Mouse (Mus musculus) left cerebral cortex, postnatal 10 days (tissue): ENCODE results near the gene Rasgef1a. TPM values are rescaled to one million over a fixed set of nuclear protein-coding genes. Genes with fewer than 3 reads are reported as not detected.
A peak's percentile ranks its signal among the peaks of the same experiment; 100 is the strongest.

Experiments used
- DNase-seq, 2 experiments: peaks; one replicate each; pipeline ENCODE4 v3.0.0; 2021 to 2022; ENCODE audit warnings: low spot score in 2 of 2, mixed read lengths in 1 of 2; ENCODE audit errors: extremely low spot score in 1 of 2
- intact Hi-C: fragments of 180-260 bp; cut with DNase I; formaldehyde crosslinking; loops from one replicate; pipeline ENCODE4 v1.15.1; 2025
- total RNA-seq, 2 experiments: library from RNA; stranded (reverse); gene quantifications; 2 replicates each; pipeline ENCODE4 v1.2.3; 2021

Rasgef1a gene
- total RNA-seq: 10 to 100 TPM; 79.8 to 88.2 TPM

DNA sequence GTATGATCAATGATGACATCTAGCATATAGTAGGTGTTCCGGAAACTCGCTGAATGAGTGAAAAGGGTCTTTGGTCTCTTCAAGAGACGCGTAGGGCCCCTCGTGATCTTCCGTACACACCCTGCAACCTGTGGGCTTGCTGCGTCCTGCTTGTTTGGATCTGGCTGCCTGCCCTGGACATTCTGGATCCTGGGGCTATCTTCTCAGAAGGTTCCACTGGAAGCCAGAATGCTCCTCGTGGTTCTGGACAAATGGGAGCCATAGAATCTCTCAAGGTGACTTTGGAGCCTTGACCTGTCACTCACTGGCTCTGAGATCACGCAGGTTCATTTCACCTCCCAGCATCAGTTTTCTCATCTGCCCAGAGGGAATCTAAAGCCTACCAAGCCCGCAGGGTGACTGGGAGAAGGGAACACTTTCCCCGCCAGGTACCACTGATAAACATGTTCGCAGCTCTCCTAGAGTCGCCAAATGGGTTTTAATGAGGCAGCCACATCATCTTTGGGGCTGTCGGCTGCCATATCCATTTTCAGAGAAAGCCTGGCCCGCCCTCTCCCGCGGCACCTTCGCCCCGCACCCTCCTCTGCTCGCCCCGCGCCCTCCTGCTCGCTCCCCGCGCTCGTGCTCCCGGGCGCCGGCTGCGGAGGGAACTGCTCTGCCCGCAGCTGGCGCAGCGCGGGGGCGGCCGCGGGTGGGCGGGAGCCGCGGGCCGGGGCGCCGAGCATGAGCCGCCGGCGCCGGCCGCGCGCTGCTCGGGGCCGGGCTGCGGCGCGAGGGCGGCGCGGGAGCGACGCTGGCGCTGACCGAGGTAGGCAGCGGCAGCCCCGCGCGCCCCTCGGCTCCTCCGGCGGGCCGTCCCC is at the start of gene Rasgef1a:
TSS of gene Rasgef1a (plus strand) at position 683 of the 860 bp plus-strand sequence.
- intact Hi-C loops: loop anchor here (5.0 kb wide), 1 partner anchor 69 kb away; no protein-coding TSS in a partner anchor
- peak; percentile 28 to 75 for DNase-seq

DNA sequence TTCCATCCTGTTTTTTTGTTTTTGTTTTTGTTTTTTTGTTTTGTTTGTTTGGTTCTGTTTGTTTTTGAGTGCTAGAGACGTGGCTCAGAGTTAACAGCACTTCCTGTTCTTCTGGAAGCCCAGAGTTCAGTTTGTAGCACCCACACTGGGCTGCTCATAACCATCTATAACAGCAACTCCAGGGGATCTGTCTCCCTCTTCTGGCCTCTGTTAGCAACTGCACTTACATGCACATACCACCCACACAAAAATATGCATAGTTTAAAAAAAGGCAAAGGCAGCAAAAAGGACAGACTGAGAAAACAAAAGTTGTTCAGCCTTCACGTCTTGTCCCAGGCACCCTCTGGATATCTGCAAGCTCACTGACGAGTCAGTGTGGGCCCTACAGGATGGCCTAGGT is 48.0 kb upstream of the Rasgef1a start:
- DNase-seq: no peak
- intact Hi-C loops: no loop called here

GRCm38 (mm10) chr6:117966729-117967128 is 44.5 kb upstream of the Rasgef1a start:
- intact Hi-C loops: no loop called here
- DNase-seq: no peak

DNA sequence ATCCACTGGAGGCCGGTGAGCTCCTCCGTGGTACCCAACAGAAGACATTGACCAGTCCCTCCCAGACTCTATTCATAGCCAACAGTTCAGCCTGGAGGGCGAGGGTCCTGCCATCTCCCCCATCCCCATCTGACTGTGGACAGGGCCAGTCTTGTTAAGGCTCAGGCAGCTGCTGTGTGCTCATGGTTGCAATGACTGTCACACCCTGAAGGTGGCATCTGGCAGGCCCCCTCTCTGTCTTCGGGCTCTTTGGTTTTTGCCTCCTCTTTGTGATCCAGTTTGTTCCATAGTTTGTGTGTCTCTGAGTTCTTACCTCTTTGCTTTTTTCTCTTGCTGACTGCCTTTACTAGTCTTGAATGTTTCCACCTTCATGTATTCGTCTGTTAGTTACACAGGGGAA is 24.1 kb upstream of the Rasgef1a start:
- intact Hi-C loops: no loop called here
- no peak for DNase-seq

GRCm38 (mm10) chr6:117989209-117989608 is 22.0 kb upstream of the Rasgef1a start:
- DNase-seq: no peak
- intact Hi-C loops: no loop called here

GRCm38 (mm10) chr6:117990649-117991048 is 20.6 kb upstream of the Rasgef1a start:
- intact Hi-C loops: no loop called here
- DNase-seq: no peak

GRCm38 (mm10) chr6:117991297-117991696 is 19.9 kb upstream of the Rasgef1a start:
- peak in 1 of 2 experiments; percentile 60 for DNase-seq

GRCm38 (mm10) chr6:117991928-117992327 is 19.3 kb upstream of the Rasgef1a start:
- no peak for DNase-seq
- intact Hi-C loops: no loop called here

More at GRCm38 (mm10) chr6:117991297-117991696, 19.9 kb upstream of the Rasgef1a start:
- intact Hi-C loops: no loop called here

DNA sequence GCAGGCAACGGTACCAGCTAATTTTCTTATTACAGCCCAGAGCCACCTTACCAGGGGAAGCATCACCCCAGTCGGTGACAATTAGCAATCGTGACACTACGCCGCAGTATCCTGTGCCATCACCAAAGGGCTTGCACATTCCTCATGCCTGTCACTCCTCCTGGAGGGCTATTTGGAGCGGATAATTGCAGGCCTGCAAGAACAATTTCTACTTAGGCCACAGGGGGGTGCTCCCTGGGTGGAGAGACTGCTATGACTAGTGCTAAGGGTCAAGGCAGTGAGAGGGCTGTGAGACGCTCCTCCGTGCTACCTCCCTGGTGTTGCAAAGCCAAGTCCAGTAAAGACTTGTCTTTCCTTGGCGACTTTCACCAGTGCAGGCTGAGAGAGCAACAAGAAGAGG is 16.1 kb upstream of the Rasgef1a start:
- intact Hi-C loops: no loop called here
- no peak for DNase-seq

GRCm38 (mm10) chr6:118001272-118001671 is 10.0 kb upstream of the Rasgef1a start:
- no peak for DNase-seq
- intact Hi-C loops: no loop called here

DNA sequence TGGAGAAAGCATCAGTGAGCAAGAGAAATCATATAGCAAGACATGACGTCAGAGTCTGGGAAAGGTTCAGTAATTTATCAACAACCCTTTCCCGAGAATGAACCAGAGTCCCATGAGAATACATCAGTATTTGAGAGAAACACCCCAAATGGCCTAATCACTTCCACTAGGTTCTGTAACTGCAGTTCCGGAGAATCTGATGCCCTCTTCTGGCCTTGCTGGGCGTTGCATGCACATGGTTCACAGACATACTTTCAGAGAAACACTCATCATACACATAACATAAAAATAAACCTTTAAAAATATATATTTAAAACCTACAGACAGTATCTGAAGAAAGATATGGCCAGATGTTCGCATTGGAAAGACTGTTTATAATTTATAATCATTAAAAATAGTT is 3.9 kb upstream of the Rasgef1a start:
- intact Hi-C loops: no loop called here
- DNase-seq: no peak

DNA sequence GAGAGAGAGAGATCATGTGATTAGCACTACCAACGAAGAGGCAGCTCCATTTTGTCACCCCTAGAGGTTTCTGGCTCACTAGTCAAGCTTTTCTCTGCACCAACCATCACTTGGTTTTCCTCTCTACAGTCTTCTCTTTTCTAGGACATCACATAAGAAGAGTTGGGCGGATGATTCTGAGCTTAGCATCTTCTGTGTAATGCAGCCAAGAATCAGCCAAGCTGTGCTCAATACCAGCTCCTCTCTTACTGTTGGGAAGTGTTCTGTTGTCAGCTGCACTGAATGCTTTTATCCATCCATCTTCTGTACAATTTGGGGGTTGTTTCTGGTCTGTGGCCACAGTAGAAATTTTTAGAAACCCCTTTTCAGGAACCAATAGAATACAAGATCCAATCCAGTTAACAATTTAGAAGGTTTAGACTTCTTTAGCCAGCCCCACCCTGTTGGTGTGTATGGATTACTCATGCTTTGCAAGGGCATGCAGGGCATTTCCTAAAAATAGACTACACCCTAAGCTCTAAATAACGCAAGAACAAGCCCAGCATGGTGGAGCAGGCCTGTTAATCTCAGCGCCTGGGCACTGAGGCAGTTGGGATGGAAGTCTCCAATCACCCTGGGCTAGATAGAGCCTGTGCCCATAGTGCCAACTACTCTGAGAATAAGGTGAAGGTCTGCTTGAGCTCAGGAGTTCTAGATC is 3.2 kb upstream of the Rasgef1a start:
- DNase-seq: peak in 1 of 2 experiments; percentile 36
- intact Hi-C loops: no loop called here

DNA sequence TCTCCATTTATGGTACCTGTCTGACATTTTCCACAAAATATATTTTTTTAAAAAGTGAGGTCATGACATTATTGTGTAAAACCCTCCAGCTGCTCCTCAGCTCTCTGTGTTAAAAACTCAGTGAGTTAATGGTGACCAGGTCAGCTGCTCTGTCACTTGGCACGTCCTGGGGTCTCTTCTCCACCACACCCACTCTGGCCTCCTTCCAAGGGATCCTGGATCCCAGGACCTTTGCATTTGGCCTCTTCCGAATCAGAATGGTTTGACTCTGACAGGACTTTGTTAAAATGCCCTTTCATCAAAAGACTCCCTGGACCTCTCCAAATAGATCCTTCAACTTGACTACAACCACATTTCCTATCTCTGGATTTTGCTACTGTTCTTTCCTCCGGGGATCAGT is 982 bp upstream of the Rasgef1a start:
- intact Hi-C loops: loop anchor here (5.0 kb wide), 1 partner anchor 68 kb away; no protein-coding TSS in a partner anchor
- DNase-seq: peak in 1 of 2 experiments; percentile 38

DNA sequence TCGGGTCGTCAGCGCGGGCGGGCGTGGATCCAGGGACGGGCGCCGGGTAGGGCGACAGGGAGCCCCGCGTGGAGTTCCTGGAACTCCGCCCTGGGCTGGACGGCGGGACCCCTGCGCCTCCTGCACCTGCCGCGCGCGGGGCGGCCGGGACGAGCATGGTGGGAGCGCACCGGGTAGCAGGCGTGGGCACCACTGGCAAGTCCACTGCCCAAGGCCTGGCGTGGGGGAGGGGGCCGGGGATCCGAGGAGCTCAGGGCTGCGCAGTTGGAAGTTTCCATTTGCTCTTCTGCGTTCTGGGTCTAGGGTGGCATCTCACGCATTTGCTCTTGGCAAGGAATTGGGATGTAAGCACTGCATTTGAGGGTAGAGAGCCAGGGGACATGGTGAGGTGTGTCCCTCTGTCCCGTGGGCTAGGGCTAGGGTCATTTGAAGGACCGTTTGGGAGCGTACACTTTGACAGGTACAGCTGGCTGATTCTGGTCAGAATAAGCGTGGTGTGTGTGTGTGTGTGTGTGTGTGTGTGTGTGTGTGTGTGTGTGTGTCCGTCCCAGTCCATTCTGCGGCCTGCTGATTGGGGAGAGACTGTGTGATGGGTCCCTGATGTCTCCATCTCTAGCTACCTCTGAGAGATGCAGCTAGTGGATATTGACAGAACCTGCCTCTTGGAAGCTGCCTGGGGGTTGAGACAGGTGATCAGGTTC is 528 bp downstream of the Rasgef1a start:
- intact Hi-C loops: loop anchor here (5.0 kb wide), 1 partner anchor 69 kb away; no protein-coding TSS in a partner anchor
- DNase-seq: peak; percentile 13 to 81

GRCm38 (mm10) chr6:118012317-118012700 is 1.1 kb downstream of the Rasgef1a start:
- intact Hi-C loops: loop anchor here (5.0 kb wide), 1 partner anchor 70 kb away; no protein-coding TSS in a partner anchor
- peak in 1 of 2 experiments; percentile 28 for DNase-seq

DNA sequence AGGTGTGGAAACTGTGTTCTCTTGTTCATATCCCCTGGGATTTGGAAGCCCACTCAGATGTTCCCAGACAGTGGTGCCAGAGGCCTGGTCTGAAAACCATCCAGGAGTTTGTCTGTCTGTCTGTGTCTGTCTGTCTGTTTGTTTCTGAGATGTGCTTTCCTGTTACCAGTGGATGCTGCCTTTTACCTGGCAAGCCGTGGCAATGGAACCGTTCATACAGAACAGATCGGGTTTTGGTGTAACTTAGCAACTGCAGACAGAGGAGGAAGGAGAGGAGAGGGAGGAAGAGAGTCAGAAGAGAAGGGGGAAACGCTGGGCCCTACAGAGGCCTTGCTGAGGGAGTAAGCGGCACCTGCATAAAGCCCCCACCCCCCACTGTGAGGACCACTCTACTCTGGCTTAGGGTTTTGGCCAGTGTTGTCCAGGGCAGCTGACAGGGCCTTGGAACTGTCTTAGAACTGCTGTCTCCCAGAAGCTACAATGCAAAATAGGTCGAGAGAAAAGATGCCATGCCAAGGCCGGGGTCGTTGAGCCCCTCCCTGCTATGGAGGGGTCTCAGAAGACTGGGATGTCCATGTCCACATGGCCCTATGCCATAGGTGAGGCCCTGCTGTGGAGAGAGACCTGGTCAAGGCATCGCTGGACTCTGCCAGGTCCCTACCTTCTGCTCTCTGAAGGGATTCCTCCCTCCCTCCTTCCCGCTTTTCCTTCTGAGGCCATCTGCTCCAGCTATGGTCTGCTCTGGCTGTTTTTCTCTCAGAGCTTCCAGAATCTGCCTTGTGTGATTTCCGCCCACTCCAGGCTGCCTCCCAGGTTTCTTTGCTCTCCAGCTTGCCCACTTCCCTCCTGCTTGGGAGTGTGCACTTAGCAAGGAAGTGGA is 2.0 kb downstream of the Rasgef1a start:
- peak; percentile 62 to 73 for DNase-seq
- intact Hi-C loops: loop anchor here (5.0 kb wide), 1 partner anchor 71 kb away; no protein-coding TSS in a partner anchor

- intact Hi-C loops: loop anchor here (2.0 to 5.0 kb wide), 2 partner anchors 56 to 73 kb away; no protein-coding TSS in a partner anchor
- peak; percentile 29 to 52 for DNase-seq
Observed at GRCm38 (mm10) chr6:118014881-118015280, 3.6 kb downstream of the Rasgef1a start.

DNA sequence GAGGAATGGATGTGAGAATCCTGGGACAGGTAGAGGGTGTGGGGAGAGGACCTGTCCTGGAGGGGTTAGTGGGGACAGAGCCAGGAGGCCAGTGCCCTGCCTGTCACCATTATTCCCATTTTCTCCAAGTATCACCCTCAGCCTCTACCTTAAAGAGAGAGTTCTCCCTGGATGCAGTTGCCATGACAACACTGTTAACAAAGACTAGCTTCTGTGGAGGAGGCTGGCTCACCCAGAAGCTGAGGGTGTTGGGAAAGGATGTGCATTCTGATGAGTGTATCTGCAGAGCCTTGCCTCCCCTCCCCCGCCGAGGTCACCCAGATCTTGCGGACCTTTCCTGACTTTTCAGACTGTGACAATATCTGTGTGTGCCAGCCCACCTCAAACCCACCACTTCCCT is 4.7 kb downstream of the Rasgef1a start:
- DNase-seq: peak; percentile 64 to 65
- intact Hi-C loops: loop anchor here (2.0 kb wide), 1 partner anchor 55 kb away; no protein-coding TSS in a partner anchor
